Mouse (Mus musculus): ENCODE data around the gene Arhgap8. TPM values are rescaled to one million over a fixed set of nuclear protein-coding genes. Genes with fewer than 3 reads are reported as not detected.
"Not testable (repeated sequence)": the region's sequence is repeated elsewhere in the genome, so short reads cannot be mapped to it uniquely, and the experiment has no call there.

The Arhgap8 gene
- polyA plus RNA-seq, 1 experiment from 2014 or later = 4.9 TPM

DNA sequence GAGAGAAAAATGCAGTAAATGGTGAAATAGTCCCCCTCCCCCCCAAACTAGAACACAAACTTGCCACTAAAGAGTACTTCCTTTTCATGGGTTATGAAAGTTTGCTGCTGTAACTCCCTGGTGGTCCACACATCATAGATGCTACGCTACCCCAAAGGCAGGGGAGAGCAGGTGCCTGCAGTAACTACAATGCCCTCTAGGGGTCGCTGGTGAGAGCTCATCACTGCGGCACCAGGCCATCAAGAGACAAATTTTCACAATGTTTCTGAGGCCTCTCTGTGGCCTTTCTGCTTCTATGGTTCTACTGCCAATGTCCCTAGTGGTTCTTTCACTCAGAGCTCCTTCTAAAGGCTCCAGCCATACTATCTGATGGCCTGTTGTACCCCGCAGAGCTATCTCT, 38.6 kb downstream of the Arhgap8 start:
- DNase-seq (ENCODE audit: low spot score) = peak; percentile 78
- H3K9ac ChIP-seq (ENCODE audit: low read length) = no peak overlapping the region
- no peaks in the 10 kb centered on the region for H3K36me3 ChIP-seq (ENCODE audit: control insufficient read depth, insufficient read depth, low read length)
- H3K4me3 ChIP-seq (ENCODE audit: low read depth, low read length) = no peak overlapping the region
- H3K4me1 ChIP-seq (ENCODE audit: control insufficient read depth, insufficient read depth, low read length) = peaks cover 23% of the 10 kb centered on the region
- H3K4me2 ChIP-seq (ENCODE audit: low read depth) = no peak overlapping the region
- H3K27me3 ChIP-seq (ENCODE audit: control insufficient read depth, insufficient read depth, low read length) = peaks cover 3% of the 10 kb centered on the region; the same call in 1 of the 2 replicates
- no peak for ATAC-seq (ENCODE audit: insufficient read depth, low FRiP score, low TSS enrichment)
- H3K27ac ChIP-seq (ENCODE audit: low read depth, low read length) = no peak overlapping the region
- 32% methylated on average over 4 of the region's 4 CpGs for WGBS
- H3K9me3 ChIP-seq (ENCODE audit: control insufficient read depth, low read length) = no peaks in the 10 kb centered on the region

- Histone ChIP-seq H3K9me3 (ENCODE audit: control insufficient read depth, low read length) (no peaks in the 10 kb centered on the region), H3K36me3 (ENCODE audit: control insufficient read depth, insufficient read depth, low read length) (no peaks in the 10 kb centered on the region), H3K4me2 (ENCODE audit: low read depth) (no peak overlapping the region), H3K9ac (ENCODE audit: low read length) (no peak overlapping the region; the same call in 1 of the 2 replicates), H3K4me1 (ENCODE audit: control insufficient read depth, insufficient read depth, low read length) (peaks cover 16% of the 10 kb centered on the region), H3K4me3 (ENCODE audit: low read depth, low read length) (no peak overlapping the region), H3K27ac (ENCODE audit: low read depth, low read length) (peak overlapping the region; percentile 47; the same call in 1 of the 2 replicates), H3K27me3 (ENCODE audit: control insufficient read depth, insufficient read depth, low read length) (no peaks in the 10 kb centered on the region)
- DNase-seq (ENCODE audit: low spot score) (peak; percentile 53), ATAC-seq (ENCODE audit: insufficient read depth, low FRiP score, low TSS enrichment) (peak; percentile 62)
- WGBS = 64% methylated on average over 8 of the region's 8 CpGs
These were observed 43.0 kb downstream of the Arhgap8 start for GRCm38 (mm10) chr15:84762712-84763422.

DNA sequence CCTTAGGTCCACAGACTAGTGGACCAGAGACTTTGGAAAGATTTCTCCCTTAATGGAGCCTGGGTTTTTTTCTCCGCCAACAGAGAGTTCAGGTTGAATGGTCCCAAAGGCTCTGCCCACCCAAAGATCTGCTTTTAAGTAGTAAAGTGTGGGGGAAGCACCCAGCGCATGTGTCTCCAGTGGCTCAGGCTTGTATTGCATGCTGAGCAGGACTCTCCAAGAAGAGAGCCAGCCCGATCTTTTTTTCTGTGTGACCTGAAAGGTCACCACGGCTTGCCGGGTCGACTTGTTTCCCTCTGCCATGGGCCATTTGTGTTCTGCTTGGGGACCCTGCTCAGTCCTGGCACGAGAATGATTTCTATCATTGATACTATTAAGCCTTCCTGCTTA, 43.6 kb downstream of the Arhgap8 start:
- WGBS = 28% methylated on average over 7 of the region's 7 CpGs
- Histone ChIP-seq H3K4me1 (ENCODE audit: control insufficient read depth, insufficient read depth, low read length) (peaks cover 16% of the 10 kb centered on the region), H3K27ac (ENCODE audit: low read depth, low read length) (0 out of 2 replicates have a peak overlapping the region, but pooled peaks have one; percentile 47), H3K9ac (ENCODE audit: low read length) (no peak overlapping the region; the same call in 1 of the 2 replicates), H3K27me3 (ENCODE audit: control insufficient read depth, insufficient read depth, low read length) (no peaks in the 10 kb centered on the region), H3K4me2 (ENCODE audit: low read depth) (no peak overlapping the region), H3K9me3 (ENCODE audit: control insufficient read depth, low read length) (no peaks in the 10 kb centered on the region), H3K36me3 (ENCODE audit: control insufficient read depth, insufficient read depth, low read length) (no peaks in the 10 kb centered on the region), H3K4me3 (ENCODE audit: low read depth, low read length) (no peak overlapping the region)
- DNase-seq (ENCODE audit: low spot score) = no peak
- ATAC-seq (ENCODE audit: insufficient read depth, low FRiP score, low TSS enrichment) = no peak

- H3K4me3 ChIP-seq (ENCODE audit: low read depth, low read length) = no peak overlapping the region
- no peaks in the 10 kb centered on the region for H3K27me3 ChIP-seq (ENCODE audit: control insufficient read depth, insufficient read depth, low read length)
- H3K4me1 ChIP-seq (ENCODE audit: control insufficient read depth, insufficient read depth, low read length) = peaks cover 16% of the 10 kb centered on the region
- H3K9ac ChIP-seq (ENCODE audit: low read length) = no peak overlapping the region
- H3K4me2 ChIP-seq (ENCODE audit: low read depth) = no peak overlapping the region
- WGBS = 42% methylated on average over 10 of the region's 10 CpGs
- H3K9me3 ChIP-seq (ENCODE audit: control insufficient read depth, low read length) = no peaks in the 10 kb centered on the region
- no peaks in the 10 kb centered on the region for H3K36me3 ChIP-seq (ENCODE audit: control insufficient read depth, insufficient read depth, low read length)
- DNase-seq (ENCODE audit: low spot score) (no peak), ATAC-seq (ENCODE audit: insufficient read depth, low FRiP score, low TSS enrichment) (no peak)
- H3K27ac ChIP-seq (ENCODE audit: low read depth, low read length) = no peak overlapping the region
These were observed 46.8 kb downstream of the Arhgap8 start for GRCm38 (mm10) chr15:84766621-84767020.

DNA sequence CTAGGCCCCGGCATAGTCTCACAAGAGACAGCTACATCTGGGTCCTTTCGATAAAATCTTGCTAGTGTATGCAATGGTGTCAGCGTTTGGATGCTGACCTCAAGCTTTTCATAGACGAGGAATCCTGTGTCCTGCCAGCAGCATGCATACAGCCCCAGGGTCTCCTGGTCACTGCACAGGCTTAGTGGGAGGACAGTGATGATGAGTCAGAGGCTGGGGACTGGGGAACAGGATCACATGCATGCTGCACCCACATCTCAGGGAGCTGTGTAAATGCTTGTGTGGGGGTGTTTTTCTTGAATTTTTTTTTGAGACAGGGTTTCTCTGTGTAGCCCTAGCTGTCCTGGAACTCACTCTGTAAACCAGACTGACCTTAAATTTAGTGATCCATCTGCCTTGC, 48.7 kb downstream of the Arhgap8 start:
- 94% methylated on average over 3 of the region's 4 CpGs for WGBS

DNA sequence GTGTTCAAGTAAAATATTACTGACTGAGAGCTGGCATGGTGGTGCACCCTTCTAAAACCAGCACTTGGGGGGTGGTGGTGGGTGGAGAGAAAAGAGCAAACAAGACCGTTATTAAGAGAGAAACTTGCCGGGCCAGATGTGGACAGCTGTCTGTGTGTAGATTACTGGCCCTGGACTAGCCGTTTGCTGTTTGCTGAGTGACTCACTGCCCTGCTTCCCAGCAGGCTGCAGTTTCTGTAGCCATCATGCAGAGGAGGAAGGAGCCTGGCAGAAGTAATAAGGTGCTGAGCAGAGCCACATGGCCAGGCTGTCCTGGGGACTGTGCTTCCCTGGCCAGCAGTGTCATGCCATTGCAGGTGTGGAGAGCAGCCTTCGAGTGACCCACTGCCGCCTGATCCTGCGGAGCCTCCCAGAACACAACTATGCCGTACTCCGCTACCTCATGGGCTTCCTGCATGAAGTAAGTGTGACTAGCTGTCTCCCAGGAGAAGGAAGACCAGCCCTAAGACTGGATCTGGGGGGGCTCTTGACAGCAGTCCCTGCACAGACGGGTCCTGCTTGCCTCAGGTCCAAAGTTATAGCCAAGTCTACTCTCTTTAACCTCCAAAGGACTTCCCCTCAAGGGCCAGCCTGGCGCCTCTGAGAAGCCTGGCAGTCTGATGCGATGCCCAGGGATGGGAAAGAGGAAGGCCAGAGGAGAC, 49.9 kb downstream of the Arhgap8 start:
- Histone ChIP-seq H3K36me3 (ENCODE audit: control insufficient read depth, insufficient read depth, low read length) (no peaks in the 10 kb centered on the region), H3K4me2 (ENCODE audit: low read depth) (no peak overlapping the region), H3K27me3 (ENCODE audit: control insufficient read depth, insufficient read depth, low read length) (no peaks in the 10 kb centered on the region), H3K9ac (ENCODE audit: low read length) (no peak overlapping the region; the same call in 1 of the 2 replicates), H3K4me3 (ENCODE audit: low read depth, low read length) (no peak overlapping the region), H3K9me3 (ENCODE audit: control insufficient read depth, low read length) (no peaks in the 10 kb centered on the region), H3K27ac (ENCODE audit: low read depth, low read length) (no peak overlapping the region), H3K4me1 (ENCODE audit: control insufficient read depth, insufficient read depth, low read length) (peaks cover 8% of the 10 kb centered on the region)
- 87% methylated on average over 11 of the region's 11 CpGs for WGBS
- DNase-seq (ENCODE audit: low spot score) = no peak
- ATAC-seq (ENCODE audit: insufficient read depth, low FRiP score, low TSS enrichment) = no peak

More for the DNA sequence above, 48.7 kb downstream of the Arhgap8 start:
- not testable (repeated sequence) for H3K4me1 ChIP-seq (ENCODE audit: control insufficient read depth, insufficient read depth, low read length); DNase-seq (ENCODE audit: low spot score); H3K36me3 ChIP-seq (ENCODE audit: control insufficient read depth, insufficient read depth, low read length); ATAC-seq (ENCODE audit: insufficient read depth, low FRiP score, low TSS enrichment); H3K9ac ChIP-seq (ENCODE audit: low read length); H3K9me3 ChIP-seq (ENCODE audit: control insufficient read depth, low read length); H3K4me3 ChIP-seq (ENCODE audit: low read depth, low read length); H3K27me3 ChIP-seq (ENCODE audit: control insufficient read depth, insufficient read depth, low read length); H3K27ac ChIP-seq (ENCODE audit: low read depth, low read length); H3K4me2 ChIP-seq (ENCODE audit: low read depth)

DNA sequence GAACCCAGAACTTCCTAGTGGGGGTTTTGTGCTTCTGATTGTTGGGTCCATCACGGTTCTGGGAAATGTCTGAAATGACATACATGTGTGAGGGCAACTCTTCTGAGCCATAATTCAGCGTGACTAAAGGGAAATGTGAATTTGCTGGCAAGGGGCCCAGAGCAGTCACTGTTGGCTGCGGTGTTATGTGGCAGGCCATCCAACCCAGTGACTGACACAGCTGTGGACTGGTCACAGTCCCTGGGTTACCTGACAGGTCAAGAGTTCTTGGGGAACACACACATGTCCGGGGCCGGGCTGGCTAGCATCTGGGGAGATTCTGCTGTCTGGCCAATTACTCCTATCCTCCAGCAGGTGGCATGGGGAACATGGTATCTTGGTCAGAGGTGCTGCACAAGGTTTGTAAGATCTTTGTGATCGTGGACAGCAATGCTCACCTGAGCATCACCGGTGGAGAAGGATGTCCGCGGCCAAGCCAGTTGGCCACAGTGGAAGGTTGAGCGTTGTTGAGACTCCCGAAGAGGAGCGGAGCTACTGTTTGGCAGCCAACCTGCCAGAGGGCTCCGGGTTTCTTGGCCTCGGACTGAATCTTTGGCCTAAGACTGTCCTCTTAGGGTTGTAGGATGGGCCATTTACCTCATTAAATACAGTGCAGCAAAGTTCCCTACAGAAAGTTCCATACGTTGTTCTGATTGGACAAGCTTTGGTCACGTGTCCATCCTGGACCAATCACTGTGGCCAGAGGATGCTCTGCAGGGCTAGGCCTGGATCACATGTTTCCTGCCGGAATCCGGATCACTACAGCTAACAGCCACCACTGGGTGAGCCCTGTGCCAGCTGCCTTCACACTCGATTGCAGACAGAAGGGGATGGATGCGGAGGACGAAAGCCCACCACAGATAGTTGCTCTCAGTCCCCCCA, 52.6 kb downstream of the Arhgap8 start:
- H3K4me2 ChIP-seq (ENCODE audit: low read depth) = no peak overlapping the region
- no peak overlapping the region for H3K4me3 ChIP-seq (ENCODE audit: low read depth, low read length)
- ATAC-seq (ENCODE audit: insufficient read depth, low FRiP score, low TSS enrichment) = no peak
- no peaks in the 10 kb centered on the region for H3K36me3 ChIP-seq (ENCODE audit: control insufficient read depth, insufficient read depth, low read length)
- H3K9me3 ChIP-seq (ENCODE audit: control insufficient read depth, low read length) = no peaks in the 10 kb centered on the region
- H3K27ac ChIP-seq (ENCODE audit: low read depth, low read length) = no peak overlapping the region
- DNase-seq (ENCODE audit: low spot score) = no peak
- no peaks in the 10 kb centered on the region for H3K27me3 ChIP-seq (ENCODE audit: control insufficient read depth, insufficient read depth, low read length)
- WGBS = 83% methylated on average over 21 of the region's 21 CpGs
- no peak overlapping the region for H3K9ac ChIP-seq (ENCODE audit: low read length)
- H3K4me1 ChIP-seq (ENCODE audit: control insufficient read depth, insufficient read depth, low read length) = peaks cover 19% of the 10 kb centered on the region

DNA sequence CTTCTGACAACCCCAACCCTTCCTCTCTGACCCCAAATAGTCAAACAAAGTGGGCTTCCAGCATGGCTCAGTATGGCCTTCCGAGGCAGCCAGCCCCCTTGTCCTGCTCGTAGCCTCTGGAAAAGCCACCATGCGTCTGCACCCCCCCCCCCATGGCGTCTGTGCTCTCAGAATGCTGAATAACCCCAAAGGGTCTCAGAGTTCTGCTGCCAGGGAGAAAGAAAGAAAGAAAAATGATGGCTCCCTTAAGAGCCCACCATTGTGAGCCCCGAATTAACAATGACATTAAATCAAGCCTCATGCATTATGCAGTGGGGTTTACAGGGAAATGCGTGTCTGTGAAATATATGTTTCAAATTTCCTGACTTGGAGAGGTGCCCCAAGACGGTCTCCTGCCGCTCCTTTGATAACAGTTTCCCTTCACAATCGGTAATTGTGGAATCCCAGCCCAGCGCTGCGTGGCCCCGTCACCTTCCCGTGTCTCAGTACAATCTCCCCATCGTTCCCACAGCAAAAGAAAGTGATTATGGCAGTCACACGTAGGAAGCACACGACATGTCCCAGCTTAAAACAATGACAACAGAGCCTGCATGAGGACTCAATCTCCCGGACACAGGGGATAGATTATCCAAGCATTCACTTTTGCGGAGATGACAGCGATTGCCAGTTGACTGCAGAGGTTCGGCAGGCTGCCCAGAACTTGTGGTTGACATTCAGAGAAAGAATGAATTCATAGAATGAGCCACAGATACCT, 55.7 kb downstream of the Arhgap8 start:
- H3K4me2 ChIP-seq (ENCODE audit: low read depth) = peak overlapping the region; percentile 32

More for the DNA sequence above, 55.7 kb downstream of the Arhgap8 start:
- H3K4me3 ChIP-seq (ENCODE audit: low read depth, low read length) = no peak overlapping the region
- H3K4me1 ChIP-seq (ENCODE audit: control insufficient read depth, insufficient read depth, low read length) = peaks cover 19% of the 10 kb centered on the region
- H3K36me3 ChIP-seq (ENCODE audit: control insufficient read depth, insufficient read depth, low read length) = no peaks in the 10 kb centered on the region
- H3K9ac ChIP-seq (ENCODE audit: low read length) = 0 out of 2 replicates have a peak overlapping the region, but pooled peaks have one; percentile 19
- WGBS = 31% methylated on average over 20 of the region's 20 CpGs
- DNase-seq (ENCODE audit: low spot score) = peak; percentile 78
- H3K9me3 ChIP-seq (ENCODE audit: control insufficient read depth, low read length) = no peaks in the 10 kb centered on the region
- H3K27ac ChIP-seq (ENCODE audit: low read depth, low read length) = peak overlapping the region; percentile 88
- no peaks in the 10 kb centered on the region for H3K27me3 ChIP-seq (ENCODE audit: control insufficient read depth, insufficient read depth, low read length)
- ATAC-seq (ENCODE audit: insufficient read depth, low FRiP score, low TSS enrichment) = peak; percentile 85

All from neural tube, embryonic 11.5 days (tissue).